Mouse (Mus musculus) embryo, embryonic 9.5 days (tissue): ENCODE measurements at regions not wholly inside any gene's neighbourhood (a gene's known extent, or its start where the extent isn't known, plus 50 kb on each side); places are given as distances from the start of the nearest gene placed in this dataset.

Experiments used
- DNase-seq: peaks from one replicate; pipeline ENCODE4 v3.0.0-alpha.2; 2017; ENCODE audit errors: extremely low spot score

DNA sequence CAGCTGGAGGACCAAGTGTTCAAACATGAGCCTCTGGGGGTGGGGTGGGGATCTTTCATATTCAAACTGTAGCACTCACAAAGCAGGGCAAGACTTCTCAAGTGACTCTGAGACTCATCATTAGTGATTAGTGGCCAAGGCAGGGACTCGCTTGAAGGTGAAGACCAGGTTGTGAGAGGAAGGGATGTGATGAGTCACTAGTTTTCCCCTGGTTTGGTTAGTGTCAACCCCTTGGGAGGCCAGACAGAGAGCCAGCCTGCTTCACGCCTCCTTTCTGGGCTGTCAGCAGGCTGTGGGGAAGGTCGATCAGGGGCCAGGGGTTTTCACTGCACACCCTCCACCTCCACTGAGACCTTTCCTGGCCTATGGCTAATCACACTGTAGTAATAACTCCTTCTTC lies 65.2 kb downstream of the Slc30a10 start:
- DNase-seq: no peak

DNA sequence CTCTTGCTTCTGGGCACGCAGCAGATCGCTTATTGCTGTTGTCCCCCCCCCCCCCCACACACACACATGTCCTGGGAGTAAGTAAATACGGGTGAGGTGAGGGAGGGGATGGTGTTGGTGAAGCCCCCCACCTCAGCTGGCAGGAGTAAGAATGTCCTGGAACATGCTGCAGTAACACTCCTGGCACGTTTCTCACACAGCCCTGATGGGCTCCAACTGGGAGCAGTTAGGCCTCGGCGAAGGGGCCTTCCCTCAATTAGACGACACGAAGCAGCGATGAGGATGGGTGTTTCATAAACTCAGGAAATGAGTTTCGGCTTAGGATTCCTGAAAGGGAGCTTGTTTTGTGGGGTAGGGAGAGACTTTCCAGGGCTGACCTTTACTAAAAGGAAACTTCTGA lies 69.4 kb downstream of the Slc30a10 start:
- no peak for DNase-seq

DNA sequence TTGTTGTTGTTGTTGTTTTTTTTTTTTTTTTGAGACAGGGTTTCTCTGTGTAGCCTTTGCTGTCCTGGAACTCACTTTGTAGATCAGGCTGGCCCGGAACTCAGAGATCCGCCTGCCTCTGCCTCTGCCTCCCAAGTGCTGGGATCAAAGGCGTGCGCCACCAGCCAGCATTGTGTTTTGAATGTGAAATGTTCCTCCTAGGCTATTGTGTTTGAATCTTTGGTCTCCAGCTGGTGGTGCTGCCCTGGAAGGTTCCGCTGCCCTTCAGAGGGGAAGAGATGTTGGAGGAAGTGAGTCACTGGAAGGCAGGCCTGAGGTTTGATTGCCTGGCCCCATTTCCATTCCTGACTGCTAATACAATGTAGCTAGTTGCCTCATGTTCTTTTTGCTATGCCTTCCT lies 78.8 kb downstream of the Slc30a10 start:
- no peak for DNase-seq

DNA sequence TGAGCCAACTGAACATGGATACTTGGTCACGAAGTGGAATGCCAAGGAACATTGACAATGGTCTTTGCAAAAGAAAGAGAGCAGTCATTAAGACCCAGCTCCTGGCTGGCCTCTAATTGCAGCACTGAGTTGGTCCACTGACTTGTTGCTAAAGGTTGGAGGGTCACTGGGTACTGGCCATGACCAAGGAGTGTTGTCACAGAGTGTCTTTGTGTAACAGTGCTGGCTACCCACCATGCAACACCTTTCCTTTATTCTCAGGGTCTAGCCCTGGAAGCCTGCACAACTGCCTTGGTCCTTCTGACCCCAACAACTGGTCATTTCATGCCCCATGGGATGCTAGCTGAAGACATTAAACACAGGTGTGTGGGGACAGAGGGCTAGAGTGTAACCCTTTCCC lies 79.5 kb downstream of the Slc30a10 start:
- no peak for DNase-seq

DNA sequence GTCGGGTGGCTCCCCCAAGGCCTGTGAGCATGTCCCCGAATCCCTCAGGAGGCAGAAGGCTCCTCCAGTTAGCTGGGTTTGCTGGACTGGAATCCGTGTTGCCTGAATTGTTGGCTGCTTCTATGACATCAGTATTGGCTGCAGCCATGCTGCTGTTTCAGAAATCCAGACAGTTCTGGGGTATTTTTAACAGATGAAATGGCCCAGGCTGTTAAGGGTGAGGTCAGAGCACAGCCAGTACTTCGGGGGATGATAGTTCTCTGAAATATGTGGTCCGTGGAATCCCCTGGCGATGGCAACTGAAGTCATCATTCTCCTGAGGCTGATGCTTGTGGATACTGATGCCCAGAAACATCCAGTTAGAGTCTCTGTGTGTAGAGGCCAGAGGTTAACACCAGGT lies 80.7 kb downstream of the Slc30a10 start:
- DNase-seq: no peak

DNA sequence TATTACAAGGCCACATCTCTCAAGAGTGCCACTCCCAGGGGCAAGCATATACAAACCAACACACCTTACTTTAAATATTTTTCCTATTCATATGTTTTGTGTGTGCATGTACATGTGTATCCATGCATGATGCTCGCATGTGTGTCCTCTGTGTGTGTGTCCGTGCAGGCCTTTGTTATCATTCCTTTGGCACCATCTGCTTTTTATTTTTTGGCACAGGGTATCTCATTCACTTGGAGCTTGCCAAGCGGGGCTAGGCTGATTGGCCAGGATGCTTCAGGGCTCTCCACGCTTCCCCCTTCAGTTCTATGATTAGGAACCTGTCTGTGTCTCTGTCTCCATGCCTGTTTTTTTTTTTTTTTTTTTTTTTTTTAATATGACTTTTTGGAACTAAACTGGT lies 82.6 kb downstream of the Slc30a10 start:
- no peak for DNase-seq

DNA sequence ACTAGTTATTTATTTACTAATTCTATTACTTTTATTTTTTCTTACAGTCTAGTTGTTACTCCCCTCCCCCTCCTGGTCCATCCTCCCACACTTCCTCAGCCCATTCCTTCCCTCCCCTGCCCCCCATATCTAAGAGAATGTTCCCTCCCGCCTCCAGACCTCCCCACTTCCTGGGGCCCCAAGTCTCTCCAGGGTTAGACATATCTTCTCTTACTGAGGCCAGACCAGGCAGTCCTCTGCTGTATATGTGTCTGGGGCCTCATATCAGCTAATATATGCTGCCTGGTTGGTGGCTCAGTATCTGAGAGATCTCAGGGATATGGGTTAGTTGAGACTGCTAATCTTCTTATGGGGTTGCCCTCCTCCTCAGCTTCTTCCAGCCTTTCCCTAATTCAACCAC lies 84.8 kb downstream of the Slc30a10 start:
- DNase-seq: no peak

DNA sequence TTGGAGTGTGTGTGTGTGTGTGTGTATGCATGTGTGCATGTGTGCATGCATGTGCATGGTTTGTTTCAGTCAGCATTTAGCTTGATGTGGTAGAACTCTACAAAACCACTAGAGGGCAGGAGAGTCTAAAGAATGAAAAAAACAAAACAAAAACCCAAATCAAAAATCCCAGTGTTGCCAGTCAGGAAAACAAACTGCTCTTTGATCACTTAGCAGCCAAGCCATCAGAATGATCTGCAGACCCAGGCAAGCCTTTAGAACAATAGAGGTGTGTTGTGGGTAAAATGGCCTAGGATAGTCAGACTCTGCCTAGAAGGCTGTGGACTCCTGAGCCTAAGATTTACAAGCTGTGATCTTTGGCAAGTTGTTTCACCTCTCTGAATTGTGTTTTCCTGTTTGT lies 91.7 kb downstream of the Slc30a10 start:
- DNase-seq: peak; percentile 62

DNA sequence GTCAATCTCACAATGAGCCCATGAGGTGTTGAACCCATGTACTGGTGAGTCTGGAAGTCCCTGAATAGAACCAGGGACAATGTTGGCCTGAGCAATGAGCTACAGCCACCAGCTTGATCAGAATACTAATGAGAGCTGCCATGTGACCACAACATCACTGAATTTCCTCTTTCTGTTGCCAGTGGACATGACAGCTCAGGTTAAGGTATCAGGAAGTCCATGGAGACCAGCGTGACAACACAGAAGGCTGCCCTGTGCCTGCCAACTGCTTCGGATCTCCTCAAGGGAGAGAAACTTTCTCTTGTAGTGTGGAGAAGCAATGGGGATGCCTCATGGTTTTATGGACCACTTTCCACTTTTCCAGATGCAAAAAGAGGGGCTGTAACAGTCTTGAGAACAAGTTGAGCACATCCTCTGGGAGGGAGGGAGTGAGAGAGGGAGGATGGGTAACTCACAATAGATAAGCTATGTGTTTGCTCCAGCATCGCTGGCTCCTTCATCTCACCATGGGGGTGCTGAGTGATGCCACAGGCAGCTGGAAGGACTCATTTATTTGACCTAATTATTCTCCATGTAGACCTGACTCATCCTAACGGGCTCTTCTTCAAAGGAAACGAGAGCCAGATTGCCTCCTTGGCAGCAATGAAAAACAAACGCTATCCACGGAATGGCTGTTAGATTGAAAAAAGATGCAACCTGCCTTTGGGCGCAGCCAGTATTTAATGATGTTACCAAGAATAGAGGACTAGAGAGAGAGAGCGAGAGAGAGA lies 118.3 kb downstream of the Slc30a10 start:
- DNase-seq: no peak

DNA sequence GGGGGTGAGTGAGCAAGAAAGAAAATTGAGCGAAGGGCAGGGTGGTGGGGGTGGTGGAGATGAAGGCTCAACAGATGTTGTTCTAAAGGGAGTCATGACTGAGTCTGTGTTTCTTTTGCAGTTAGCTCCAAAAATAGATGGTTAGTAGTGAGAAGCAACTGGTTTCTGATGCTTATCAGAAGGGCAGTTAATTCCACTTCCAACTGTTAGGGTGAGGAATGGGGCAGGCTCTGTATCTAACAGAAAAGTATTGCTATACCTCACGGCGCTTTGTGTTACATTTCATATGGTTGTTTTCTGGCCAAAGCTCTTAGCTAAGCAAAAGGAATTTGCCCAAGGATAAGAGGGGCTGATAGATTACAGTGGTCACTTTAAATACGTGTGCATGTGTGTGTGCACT lies 120.3 kb downstream of the Slc30a10 start:
- no peak for DNase-seq

DNA sequence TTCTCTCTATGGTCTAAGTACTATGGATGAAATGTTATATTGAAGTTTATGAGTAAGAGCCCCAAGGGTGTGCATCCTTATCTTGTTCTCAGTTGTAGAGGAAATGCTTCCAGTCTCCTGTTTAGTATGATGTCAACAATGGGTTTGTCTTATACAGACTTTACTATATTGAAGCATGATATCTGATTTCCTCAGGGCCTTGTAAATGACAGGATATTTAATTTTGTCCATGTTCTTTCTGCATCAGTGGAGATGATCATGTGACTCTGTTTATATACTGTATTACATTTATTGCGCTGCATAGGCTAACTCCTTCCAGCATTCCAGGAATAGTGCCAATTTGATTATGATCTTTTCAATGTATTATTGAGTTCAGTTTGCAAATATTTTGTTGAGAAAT lies 125.2 kb downstream of the Slc30a10 start:
- DNase-seq: no peak

DNA sequence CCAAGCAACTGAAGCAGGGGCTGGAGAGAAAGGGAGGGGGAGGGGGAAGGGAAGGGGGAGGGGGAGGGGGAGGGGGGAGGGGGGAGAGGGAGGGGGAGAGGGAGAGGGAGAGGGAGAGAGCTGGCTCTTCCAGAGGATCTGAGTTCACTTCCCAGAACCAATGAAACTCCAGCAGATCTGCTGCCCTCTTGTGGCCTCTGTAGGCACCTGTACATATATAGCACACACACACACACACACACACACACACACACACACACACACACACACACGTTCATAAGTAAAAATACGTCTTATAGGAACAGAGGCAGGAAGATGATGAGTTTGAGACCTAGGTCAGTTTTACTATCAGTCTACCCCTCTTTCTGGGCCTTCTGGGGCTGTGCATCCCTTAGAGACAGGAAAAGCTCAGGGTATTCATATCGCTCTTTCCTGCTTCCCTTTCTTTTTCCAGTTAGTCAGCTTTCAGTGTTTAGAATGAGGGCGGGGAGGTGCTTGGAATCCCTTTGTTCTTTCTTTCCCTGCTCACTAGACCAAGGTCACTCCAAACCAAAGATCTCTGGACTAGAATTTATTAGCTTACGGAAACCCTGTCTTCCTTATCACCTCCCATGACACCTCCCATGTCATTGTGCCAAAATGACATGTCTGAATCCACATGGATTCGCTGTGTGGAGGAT lies 130.7 kb downstream of the Slc30a10 start:
- DNase-seq: no peak

DNA sequence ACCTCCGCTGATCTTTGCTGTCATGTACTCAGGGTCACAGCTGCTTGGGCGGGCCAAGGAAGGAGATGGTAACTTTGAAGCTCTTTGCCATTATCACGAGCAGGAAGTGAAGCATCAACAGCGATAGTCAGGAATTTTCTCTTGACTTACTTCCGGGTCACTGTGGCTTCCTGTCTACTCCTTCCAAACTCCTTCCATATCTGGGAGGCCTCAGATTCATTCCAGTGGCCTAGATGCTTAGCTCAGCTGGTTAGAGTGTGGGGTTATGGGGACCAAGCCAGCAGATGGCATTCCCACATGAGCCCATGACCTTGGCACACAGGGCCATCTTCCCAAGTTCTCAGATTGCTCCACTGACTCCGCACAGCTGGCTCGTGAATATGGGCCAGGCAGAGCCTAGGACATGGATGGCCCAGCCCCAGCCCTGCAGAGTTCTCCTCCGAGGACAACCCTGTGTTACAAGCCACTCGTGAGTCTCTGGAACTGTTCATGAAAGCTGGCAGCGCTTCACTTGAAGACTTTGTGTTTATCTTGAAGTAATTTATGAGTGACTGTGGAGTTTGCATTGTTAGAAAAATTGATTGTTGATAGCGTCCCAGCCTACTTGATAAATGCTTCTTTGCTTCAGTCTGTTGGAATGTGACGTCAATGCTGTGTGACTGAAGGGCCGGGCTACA lies 133.2 kb downstream of the Slc30a10 start:
- no peak for DNase-seq

DNA sequence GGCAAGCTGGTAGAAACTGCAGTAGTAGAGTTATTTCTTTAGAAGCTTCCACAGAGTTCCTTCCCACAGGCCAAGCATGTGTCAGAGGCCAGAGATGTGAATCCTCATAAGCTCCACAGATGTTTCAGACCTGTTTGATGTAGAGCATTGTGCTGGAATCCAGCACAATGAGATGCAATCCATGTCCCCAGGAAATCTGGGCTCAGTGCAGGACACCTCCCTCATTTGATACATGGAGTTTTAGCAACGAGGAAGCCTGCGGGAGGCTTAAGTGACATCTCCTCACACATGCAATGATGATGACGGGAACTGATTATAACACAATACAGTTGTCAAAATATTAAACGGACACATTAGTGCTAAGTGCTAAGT lies 133.7 kb downstream of the Slc30a10 start:
- DNase-seq: no peak

DNA sequence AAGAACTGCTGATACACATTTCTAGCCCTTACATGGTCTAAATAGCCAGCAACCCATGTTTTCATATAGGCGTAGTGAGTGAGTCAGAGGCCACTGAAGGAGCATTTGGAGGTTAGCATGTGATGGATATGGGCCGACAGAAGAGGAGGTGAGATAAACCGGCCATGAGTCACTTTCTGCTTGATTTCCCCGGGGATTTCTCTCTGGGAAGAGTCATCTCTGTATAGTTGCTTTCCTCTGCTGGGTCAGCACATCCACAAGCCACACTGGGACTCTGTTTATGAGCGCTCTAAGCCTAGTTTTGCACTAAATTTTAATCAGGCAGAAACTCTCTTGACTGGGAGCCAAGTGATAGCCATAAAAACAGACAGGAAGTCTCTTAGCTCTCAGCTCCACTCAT lies 142.2 kb downstream of the Slc30a10 start:
- DNase-seq: no peak

DNA sequence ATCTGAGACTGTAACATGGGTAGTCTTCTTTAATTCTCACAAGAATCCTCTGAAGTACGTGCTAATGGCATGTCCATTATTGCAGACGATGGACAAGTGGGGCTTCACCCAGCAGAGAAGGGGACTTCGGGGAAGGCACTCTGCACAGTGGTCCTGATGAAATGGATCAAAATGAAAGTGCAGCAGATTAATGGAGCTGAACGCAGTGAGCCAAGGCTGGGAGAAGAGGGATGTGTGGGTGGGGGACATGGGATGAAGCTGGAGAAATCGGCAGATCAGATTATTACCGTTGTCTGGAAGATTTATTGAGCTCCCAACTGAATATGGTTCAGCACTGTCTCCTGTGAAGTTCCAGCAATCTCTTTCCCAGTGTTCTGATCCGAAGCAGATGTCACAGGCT lies 143.9 kb downstream of the Slc30a10 start:
- DNase-seq: no peak

DNA sequence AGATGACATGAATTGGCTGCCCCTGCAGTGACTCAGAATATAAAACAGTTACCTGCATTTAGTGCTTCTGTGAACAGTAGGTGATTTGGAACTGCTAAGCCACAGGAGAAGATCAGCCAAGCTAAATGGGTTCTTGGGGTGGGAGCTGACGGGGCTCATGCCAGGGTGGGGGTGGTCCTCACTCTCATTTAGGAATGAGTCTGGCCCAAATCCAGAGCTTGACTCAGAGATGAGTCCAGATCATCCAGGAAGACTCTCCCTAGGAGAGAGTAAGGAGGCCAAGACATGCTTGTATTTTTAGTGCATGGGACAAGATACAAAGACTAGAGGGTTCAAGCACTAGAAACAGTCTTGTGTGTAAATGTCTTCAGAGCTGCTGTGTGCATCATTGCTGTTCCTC lies 146.5 kb downstream of the Slc30a10 start:
- DNase-seq: no peak

DNA sequence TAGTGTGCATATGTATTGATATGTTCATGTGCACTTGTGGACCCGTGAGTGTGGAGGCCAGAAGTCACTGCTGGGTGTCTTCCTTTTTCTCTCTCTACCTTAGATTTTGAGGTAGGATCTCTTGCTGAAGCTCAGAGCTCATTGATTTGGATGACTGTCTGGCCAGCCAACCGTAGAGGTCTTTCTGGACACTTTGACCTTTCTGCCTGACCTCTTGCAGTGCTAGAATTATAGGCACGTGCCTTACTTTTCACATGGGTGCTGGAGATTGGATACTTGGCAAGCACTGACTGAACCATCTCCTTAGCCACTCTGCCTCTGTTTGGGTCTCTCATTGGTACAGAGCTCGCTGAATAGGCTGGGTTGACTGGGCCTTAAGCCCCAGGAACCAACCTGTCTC lies 151.3 kb downstream of the Slc30a10 start:
- no peak for DNase-seq

DNA sequence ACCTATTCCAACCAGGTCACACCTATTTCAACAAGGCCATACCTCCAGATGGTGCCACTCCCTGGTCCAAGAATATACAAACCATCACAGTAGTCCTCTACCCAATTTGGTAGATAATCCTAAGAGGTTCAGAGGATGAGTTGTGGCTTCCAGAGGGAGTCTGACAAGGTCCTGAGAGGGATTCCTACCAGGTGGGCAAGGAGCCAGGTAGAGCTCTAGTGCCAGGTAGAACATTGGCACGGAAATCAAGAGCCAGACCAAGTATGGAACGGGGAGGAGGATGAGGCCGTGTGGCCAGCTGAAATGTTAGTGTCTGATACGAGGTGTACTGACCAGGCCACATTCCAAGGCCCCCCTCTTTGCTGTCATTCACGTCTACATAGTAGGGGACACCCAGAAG lies 153.0 kb downstream of the Slc30a10 start:
- DNase-seq: no peak

DNA sequence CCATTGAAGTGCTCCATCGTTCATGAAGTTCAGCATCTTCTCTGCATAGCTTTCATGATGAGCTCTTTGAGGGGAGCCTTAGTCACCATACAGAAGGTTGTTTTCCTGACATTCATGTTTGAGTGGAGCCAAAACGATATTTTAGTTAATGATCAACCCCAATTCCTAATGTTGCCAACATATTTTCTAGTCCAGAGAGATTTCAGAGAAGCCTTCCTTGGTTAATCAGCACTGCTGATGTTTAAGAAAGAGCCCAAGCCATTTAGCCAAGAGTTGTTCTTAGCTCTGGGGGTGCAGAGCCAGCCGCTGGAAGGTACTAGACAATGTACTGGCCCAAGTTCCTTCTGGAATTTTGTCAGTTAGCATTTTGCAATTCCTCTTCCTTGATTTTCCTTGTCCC lies 153.8 kb downstream of the Slc30a10 start:
- DNase-seq: no peak

DNA sequence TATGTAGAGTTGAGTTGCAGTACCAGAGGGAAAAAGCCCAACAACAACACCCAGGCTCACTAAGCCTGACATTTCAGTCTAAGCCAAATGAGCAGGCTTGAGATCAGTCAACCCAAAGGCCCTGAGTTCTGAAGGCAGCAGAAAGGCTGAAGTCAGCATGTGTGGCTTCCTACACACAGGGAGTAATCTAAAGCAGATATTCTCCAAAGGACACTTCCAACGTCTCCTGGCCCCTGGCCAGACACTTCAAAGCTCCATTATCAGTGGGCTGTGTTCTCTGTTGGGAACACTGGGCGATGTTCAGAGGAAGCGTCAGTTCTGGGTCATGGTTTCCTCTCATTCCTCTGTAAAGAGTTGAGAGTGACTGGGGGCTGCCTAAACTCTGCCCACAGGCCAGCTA lies 155.9 kb downstream of the Slc30a10 start:
- no peak for DNase-seq

DNA sequence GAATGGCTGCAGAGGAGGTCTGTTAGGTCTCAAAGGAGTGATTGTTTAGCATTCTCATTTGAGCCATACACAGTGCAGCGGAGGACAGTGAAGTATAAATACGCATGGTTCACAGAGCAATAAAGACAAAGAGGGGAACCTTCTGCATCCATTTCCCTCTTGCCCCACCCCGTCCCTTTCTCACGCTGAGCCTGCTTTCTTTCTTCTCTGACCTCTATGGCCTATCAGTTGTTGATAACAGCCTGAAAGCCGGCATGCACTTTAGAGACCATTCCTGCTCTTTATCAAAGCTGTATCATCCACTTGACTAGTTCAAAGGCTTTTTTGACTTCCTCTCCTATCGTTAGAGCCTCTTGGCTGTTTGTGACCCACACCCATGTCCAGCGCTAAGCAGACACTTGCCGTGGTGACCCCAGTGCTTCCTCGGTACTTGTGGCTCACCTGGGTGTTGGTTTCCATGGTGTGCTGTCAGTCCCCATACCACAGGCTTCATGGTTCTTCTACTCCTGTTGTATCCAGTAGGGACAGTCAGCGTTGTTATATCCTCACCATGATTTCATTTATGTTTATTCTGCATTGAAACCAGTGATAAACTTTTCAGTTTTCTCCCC lies 161.3 kb downstream of the Slc30a10 start:
- DNase-seq: peak; percentile 26

DNA sequence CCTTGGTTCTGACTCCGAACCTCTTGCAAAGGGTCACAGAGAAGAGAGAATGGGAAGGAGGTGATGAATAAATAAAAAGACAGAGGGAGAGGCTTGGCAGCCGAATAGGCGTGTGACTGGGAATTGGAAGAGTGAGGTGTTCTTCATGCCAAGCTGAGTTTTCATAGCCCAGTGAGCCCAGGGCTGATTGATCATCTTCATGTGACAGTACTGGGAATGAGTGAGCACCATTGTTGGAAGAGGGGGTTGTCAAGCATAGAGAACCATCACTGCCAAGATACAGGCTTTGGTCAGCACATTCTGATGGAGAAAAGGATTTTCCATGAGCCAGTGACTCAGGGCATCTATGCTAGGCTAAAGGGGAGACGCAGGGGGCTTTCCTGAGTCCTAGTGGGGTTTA lies 163.0 kb downstream of the Slc30a10 start:
- no peak for DNase-seq
